Mouse (Mus musculus): ENCODE results near the gene Polr3h.
A peak's percentile ranks its signal among the peaks of the same experiment; 100 is the strongest.

Polr3h gene

GRCm38 (mm10) chr15:81872262-81873136 is 53.5 kb downstream of the Polr3h start, which contains the start of gene Aco2:
Gene Aco2, plus strand, starts transcription at chr15:81872309.
- no peak for DNase-seq (ENCODE audit: extremely low spot score, low read depth, low spot score)

- DNase-seq (ENCODE audit: extremely low spot score, low read depth, low spot score) = peak; percentile 96
These were observed 54.3 kb downstream of the Polr3h start, which contains the start of gene Phf5a for GRCm38 (mm10) chr15:81871604-81872261. Gene Phf5a, minus strand, starts transcription at chr15:81871911.

GRCm38 (mm10) chr15:81869985-81870384 is 56.1 kb downstream of the Polr3h start:
- no peak for DNase-seq (ENCODE audit: extremely low spot score, low read depth, low spot score)

- no peak for DNase-seq (ENCODE audit: extremely low spot score, low read depth, low spot score)
These were observed 61.8 kb downstream of the Polr3h start for GRCm38 (mm10) chr15:81864238-81864637.

- DNase-seq (ENCODE audit: extremely low spot score, low read depth, low spot score) = no peak
These were observed 65.4 kb downstream of the Polr3h start for GRCm38 (mm10) chr15:81860471-81861135.

- DNase-seq (ENCODE audit: extremely low spot score, low read depth, low spot score) = peak; percentile 49
These were observed 66.4 kb downstream of the Polr3h start for GRCm38 (mm10) chr15:81859330-81860255.

GRCm38 (mm10) chr15:81858517-81859329 is 67.3 kb downstream of the Polr3h start, which contains the start of gene Tob2:
Gene Tob2, minus strand, starts transcription at chr15:81858796.
- no peak for DNase-seq (ENCODE audit: extremely low spot score, low read depth, low spot score)

- DNase-seq (ENCODE audit: extremely low spot score, low read depth, low spot score) = peak; percentile 84
These were observed 67.9 kb downstream of the Polr3h start for GRCm38 (mm10) chr15:81858138-81858516.

- DNase-seq (ENCODE audit: extremely low spot score, low read depth, low spot score) = no peak
These were observed 68.3 kb downstream of the Polr3h start for GRCm38 (mm10) chr15:81857724-81858116.

GRCm38 (mm10) chr15:81856938-81857723 is 68.9 kb downstream of the Polr3h start:
- DNase-seq (ENCODE audit: extremely low spot score, low read depth, low spot score) = no peak

- peak; percentile 76 for DNase-seq (ENCODE audit: extremely low spot score, low read depth, low spot score)
These were observed 69.8 kb downstream of the Polr3h start for GRCm38 (mm10) chr15:81856030-81856790.

GRCm38 (mm10) chr15:81853081-81853480 is 73.0 kb downstream of the Polr3h start:
- no peak for DNase-seq (ENCODE audit: extremely low spot score, low read depth, low spot score)

GRCm38 (mm10) chr15:81852411-81853000 is 73.5 kb downstream of the Polr3h start:
- no peak for DNase-seq (ENCODE audit: extremely low spot score, low read depth, low spot score)

- no peak for DNase-seq (ENCODE audit: extremely low spot score, low read depth, low spot score)
These were observed 74.7 kb downstream of the Polr3h start for GRCm38 (mm10) chr15:81851375-81851774.

GRCm38 (mm10) chr15:81850718-81851117 is 75.3 kb downstream of the Polr3h start:
- DNase-seq (ENCODE audit: extremely low spot score, low read depth, low spot score) = no peak

GRCm38 (mm10) chr15:81849104-81849503 is 76.9 kb downstream of the Polr3h start:
- DNase-seq (ENCODE audit: extremely low spot score, low read depth, low spot score) = no peak

- DNase-seq (ENCODE audit: extremely low spot score, low read depth, low spot score) = no peak
These were observed 77.7 kb downstream of the Polr3h start for GRCm38 (mm10) chr15:81848301-81848700.

- DNase-seq (ENCODE audit: extremely low spot score, low read depth, low spot score) = no peak
These were observed 78.2 kb downstream of the Polr3h start for GRCm38 (mm10) chr15:81847861-81848260.
